Mouse (Mus musculus) brain, embryonic 14.5 days (tissue): Measurements from ENCODE around the gene Olfr263.

Source experiments
- CTCF ChIP-seq: fragments of 200-500 bp; IDR thresholded peaks from 2 replicates; pipeline ENCODE4 v1.5.1; 2012; ENCODE audit warnings: inconsistent platforms, mild to moderate bottlenecking, moderate library complexity, borderline replicate concordance; ENCODE audit not compliant: insufficient read depth, insufficient read length; ENCODE audit errors: extremely low read depth
- POLR2A ChIP-seq: fragments of 200-500 bp; IDR thresholded peaks from 2 replicates; pipeline ENCODE4 v1.6.1; 2012; ENCODE audit warnings: mild to moderate bottlenecking, inconsistent platforms, borderline replicate concordance; ENCODE audit not compliant: poor library complexity, insufficient read depth, insufficient read length, severe bottlenecking; ENCODE audit errors: extremely low read depth

- no peak for TF ChIP-seq POLR2A
- TF ChIP-seq CTCF, result no peak
These were observed 46.8 kb upstream of the Olfr263 start for GRCm38 (mm10) chr13:21082686-21083085.
